Mouse (Mus musculus) heart, postnatal 4 days (tissue): ENCODE measurements around the gene Psmd5. TPM values are rescaled to one million over a fixed set of nuclear protein-coding genes. Genes with fewer than 3 reads are reported as not detected.
"Not testable (repeated sequence)": the region's sequence is repeated elsewhere in the genome, so short reads cannot be mapped to it uniquely, and the experiment has no call there.

Experiments
- DNase-seq: peaks from one replicate; pipeline ENCODE4 v3.0.0; 2021
- total RNA-seq, 2 experiments: library from RNA; stranded (reverse); gene quantifications; 2 replicates each; pipeline ENCODE4 v1.2.3; 2021

The Psmd5 gene
- total RNA-seq, 2 experiments from 2014 or later = 17.1 to 17.7 TPM

DNA sequence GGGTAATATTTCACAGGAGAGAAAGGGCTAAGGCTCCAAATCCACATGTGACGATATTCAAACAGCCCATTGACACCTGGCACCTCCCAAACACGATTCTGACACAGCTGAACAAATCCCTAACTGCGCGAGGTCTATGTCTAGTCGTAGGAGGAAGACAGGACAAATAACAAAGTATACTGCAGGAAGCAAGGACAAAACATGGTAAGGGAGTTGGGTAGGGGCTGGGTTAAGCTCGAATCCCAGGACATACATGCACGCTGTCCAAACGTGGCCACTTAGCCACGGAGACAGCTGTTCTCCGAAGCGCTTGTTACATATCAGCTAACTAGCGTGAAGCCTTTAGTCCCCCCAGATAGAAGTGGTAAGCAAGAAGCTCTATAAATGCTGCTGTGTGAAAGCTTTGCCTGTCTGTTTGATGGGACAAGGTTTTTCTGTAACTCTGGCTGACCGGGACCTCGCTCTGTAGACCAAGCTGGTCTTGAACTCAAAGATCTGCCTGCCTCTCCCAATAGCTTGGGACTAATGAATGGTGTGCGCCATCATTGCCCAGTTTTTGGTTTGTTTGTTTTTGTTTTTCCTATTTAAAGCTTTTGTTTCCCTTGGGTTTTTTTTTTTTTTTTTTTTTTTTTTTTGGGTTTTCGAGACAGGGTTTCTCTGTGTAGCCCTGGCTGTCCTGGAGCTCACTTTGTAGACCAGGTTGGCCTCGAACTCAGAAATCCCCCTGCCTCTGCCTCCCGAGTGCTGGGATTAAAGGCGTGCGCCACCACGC is 48.1 kb downstream of the Psmd5 start:
- DNase-seq = no peak

DNA sequence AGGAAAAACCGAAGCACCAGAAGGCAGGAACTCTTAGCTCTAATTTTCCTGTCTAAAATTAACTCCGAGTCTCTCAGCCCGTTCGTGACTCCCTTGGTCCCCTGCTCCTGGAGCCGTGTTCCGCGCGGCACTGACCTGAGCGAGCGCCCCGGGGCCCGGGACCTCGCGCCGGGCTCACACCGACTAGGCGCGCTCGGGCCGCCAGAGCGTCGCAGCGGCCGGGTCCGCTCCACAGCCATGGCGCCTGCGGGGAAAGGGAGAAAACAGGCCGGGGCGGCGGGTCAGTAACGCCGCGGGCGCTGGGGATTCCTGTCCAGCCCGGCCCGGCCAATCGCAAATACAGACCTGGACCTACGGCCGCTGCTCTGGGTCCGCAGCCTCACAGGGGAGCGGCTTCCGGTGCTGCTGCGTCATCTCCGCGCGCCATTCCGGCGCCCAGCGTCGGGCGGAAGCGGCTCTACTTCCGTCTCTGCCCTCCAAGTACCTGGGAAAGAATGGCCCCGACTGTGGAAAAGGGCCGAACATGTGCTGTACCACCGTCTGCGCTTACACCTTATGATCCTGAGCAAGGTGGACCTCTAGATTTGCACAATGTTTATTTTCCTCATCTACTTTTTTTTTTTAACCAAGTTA is 48.8 kb downstream of the Psmd5 start, which contains the start of gene Fbxw2:
TSS of gene Fbxw2 (minus strand) at position 485 of the 633 bp plus-strand sequence.
- peak; percentile 94 for DNase-seq

DNA sequence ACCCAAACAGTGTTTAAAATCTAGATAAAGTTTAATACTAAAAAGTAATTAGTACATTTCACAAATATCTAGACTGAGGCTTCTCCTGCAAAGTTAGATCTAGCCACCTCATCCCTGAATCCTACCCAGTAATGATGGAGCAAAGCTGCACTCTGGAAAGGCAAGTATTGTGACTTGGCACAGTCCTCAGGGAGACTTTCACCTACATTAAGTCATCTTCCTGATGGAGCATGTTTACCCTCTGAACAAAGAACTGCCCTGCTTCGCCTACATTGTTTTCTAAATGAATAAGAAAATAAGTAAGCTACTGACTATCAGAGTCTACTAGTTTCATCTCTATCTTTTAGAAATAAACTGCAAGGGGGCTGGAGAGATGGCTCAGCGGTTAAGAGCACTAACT is 56.3 kb downstream of the Psmd5 start:
- no peak for DNase-seq

DNA sequence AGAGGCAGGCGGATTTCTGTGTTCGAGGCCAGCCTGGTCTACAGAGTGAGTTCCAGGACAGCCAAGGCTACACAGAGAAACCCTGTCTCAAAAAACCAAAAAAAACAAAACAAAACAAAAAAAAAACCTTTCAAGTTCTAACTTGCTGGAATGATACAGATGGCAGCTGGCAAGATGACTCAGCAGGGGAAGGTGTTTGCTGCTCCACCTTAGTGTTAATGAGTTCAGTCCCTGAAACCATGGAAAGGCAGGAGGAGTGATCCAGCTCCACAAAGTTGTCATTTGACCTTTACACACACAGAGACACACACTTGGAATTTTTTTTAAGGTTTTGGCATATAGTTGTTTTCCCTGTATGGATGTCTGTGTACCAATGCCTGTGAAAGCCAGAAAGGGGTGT is 58.9 kb downstream of the Psmd5 start:
- DNase-seq = not testable (repeated sequence)

DNA sequence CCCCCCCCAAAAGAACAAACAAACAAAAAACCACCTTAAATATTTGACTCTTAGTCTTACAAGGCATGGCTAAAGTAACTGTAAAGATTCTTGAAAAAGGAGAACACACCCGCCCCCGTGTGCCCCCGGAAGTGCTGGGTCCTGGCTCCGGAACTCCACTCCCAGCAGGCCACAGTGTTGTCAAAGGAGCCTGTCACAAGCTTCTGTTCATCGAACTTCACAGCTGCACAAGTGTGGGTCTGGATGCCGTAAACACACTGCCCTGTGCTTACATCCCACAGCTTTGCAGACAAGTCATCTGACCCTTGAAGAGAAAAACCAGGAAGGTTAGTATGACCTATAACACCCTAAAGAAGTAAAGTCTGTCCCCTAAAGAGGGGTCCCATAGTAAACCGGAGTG is 62.1 kb downstream of the Psmd5 start:
- DNase-seq = no peak

DNA sequence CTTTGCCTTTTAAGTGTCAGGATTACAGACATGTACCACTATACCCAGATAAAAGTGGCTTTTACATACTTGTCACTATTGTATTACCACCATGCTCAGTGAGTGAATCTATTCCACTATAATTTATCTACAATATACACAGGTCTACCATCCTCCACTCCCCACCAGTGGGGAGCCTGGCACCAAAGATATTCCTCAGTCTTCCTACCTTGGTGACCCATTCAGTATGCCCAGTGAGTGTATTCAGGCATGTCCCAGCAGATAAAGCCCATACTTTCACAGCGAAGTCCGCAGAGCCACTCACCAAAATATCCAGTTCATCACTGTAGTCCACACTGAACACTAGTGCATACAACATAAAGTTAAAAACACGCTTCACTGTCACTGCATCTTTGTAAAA is 64.0 kb downstream of the Psmd5 start:
- no peak for DNase-seq

DNA sequence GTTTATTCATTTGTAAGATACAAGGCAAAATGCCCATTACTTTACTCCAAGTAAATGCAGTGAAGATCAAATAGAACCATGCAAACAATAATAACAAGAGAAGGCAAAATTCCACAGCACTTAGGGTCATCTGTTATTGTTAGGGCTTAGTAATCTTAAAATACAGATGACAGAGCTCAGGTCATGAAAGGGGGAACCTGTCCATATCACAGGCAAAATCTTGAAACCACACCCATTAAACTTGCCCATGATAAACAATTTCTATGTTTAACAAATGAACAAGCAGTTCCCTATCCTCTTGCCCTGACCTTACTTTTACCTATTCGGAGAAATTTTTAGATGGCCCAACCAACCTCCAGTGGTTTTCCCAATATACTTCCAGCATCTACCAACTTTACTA is 65.2 kb downstream of the Psmd5 start:
- no peak for DNase-seq

DNA sequence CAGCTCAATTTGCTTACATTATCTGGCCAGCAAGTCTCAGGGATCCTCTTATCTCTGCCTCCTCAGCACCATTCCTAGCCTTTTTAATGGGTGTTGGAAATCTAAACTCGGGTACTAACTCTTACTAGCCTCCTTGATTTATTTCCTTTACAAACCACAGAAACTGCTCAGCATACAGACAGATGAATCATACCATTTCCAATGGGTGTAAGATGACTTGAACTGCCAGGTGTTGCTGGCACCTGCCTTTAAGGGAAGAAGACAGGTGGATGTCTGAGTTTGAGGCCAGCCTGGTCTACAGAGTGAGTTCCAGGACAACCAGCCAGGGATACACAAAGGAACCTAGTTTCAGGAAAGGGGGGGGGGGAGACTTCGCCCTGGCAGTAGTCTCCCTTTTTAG is 66.7 kb downstream of the Psmd5 start:
- DNase-seq = no peak

DNA sequence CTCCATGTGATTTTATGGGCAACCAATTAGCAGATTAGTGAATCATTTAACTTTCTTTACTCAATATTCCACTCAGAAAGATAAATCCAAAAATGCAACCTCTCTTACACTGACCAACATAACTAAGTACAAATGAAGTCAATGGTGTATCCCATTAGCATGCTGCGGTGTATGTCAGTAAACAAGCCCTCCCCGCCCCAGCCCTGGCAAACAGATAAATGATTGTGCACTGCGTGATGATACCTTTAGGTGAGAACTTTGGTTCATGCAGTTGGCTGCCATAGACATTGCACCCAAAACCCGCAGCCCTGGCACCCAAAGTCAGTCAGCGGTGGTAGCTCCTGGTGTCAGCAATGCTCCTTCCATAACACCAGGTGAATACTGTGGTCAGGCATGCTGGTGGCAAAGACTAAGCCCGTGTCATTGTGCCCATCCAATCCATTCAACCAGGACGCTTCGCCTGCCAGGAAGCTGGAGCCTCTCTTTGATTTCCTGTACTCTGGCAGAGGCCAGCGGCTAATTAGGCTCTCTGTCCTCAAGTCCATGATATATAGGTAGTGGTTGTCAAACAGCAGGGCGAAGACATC is 69.3 kb downstream of the Psmd5 start:
- DNase-seq = no peak

DNA sequence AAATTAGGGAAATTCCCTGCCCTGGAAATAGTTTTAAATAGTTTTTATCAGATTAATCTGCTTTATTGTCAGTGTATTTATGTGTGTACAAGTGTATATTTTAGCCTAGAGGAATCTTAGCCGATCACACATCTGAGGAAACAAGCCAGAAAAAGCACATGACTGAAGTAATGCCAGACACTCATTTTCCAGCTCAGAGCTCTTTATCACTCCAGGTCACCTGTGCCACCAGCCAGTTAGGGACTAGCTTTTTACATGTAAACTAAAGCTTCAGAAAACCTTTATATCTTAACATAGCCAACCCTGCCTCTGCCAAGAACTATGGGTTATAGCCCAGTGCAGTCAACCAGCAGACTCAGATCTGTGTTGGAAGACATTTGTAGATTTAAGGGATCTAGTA is 70.0 kb downstream of the Psmd5 start:
- DNase-seq = no peak

DNA sequence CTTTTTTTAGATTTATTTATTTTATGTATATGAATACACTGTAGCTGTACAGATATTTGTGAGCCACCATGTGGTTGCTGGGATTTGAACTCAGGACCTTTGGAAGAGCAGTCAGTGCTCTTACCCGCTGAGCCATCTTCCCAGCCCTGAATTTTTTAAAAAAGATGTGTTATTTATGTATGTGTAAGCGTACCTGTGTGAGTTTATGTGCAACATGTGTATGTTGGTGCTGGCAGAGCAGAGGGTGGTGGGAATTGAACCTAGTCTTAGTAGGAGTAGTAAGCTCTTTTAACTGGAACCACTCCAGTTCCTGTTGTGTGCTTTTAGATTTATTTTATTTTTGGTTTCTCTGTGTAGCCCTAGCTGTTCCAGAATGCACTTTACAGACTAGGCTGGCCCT is 70.6 kb downstream of the Psmd5 start:
- no peak for DNase-seq

DNA sequence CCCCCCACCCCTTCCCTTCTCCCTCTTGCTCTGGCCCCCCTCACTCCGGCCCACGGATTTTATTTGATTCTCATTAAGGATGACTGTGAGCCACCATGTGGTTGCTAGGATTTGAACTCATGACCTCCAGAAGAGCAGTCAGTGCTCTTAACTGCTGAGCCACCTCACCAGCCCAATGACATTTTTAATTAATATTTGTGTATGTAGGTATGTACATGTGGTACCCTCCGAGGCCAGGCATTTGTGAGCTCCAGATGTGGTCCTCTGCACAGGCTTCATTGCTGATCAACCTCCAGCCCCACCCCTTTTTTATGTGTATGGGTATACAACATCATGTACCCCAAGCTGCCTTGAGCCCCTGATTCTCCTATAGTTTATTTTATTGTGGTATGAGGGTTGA is 71.0 kb downstream of the Psmd5 start:
- no peak for DNase-seq

DNA sequence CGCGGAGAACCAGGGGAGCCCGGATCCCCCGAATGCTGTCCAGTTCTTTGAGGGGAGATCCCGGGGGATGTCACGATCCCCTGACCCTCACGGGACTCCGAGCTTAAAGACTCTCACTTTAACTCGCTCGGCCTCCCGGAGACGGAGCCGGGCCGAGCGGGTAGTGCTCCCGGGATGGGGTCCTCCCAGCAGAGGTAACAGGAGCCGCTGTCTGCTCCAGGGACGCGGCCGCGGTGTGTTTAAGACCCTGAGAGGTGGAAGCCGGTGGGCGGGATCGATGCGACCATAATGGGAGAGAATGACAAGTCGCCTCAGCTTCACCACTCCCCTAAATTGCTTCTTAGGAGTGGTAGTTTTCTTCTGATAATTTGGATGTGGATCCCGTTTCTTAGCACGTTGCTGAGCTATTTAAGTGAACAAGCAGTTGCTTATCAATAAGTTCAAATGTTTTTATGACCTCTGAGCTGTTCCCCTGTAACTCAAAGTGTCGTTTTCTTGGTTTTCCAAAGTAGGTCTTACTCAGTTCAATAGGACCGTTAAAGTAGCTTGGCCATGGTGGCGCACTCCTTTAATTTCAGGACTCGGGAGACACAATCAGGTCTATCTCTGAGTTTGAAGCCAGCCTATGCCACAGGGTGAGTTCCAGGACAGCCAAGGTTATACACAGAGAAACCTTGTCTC is 72.1 kb downstream of the Psmd5 start:
- peak; percentile 66 for DNase-seq

DNA sequence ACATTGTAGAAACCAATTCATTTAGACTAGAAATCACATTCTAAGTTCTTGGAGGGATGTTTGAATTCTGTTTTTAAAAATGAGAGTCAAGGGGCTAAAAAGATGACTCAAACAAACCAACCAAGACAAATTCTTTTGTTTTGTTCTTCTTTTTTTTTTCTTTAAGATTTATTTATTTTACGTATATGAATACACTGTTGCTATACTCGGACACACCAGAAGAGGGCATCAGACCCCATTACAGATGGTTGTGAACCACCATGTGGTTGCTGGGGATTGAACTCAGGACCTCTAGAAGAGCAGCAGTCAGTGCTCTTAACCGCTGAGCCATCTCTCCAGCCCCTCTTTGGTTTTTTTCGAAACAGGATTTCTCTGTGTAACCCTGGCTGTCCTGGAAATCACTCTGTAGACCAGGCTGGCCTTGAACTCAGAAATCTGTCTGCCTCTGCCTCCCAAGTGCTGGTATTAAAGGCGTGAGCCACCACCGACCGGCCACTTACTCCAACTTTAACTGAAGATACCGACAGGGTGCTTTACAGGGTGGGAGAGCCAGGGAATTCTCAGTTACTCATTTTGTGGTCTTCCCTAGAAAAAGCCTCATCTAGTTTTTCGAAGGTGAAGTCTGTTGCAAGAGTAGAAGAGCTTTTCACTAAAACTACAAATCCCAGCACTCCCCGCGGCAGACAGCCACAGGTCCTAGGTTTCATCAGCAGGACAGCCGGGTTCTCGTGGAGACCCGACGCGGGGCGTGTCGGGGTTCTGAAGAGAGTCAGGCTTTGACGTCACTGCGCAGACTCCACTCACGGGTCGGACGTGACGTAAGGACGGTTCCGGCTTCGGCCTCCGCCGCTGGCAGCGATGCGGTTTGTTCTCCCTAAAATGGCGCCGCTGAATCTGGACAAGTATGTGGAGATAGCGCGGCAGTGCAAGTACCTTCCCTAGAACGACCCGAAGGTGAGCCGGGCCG is 73.0 kb downstream of the Psmd5 start:
- DNase-seq = peak; percentile 97

DNA sequence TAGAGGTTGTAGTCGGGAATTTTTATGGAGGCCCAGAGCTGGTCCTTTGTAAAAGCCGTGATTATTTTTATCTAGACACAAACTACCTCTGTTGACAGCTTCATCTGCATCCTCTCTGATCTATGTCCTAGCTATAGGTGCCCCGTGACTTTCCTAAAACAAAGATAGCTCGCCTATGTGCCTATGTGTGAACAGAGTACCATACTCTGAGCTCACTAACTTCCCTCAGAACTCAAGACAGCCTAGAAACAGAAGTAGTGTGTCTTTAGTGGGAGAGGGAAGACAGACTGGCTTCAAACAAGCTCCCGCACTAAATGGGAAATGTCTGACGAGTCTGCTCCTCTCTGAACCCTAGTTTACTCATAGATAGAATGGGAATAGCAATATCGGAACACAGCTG is 74.4 kb downstream of the Psmd5 start:
- no peak for DNase-seq

Other genes with a start within 250 kb of the Psmd5 start
- gene Gapvd1, start 119.7 kb downstream of the Psmd5 start, total RNA-seq = 10 to 100 TPM; 53.5 to 59.8 TPM
- gene Hspa5, start 103.0 kb downstream of the Psmd5 start, total RNA-seq = 100 to 1,000 TPM; 417 to 448 TPM
- 10 to 100 TPM; 16.2 to 18.4 TPM for gene Rabepk, start 75.1 kb downstream of the Psmd5 start, total RNA-seq
- 10 to 100 TPM; 56.9 to 61.8 TPM for gene Fbxw2, start 48.7 kb downstream of the Psmd5 start, total RNA-seq
- not detected for gene Gm34653, start 42.0 kb downstream of the Psmd5 start, total RNA-seq
- gene Cutal, start 572 bp downstream of the Psmd5 start, total RNA-seq = under 1 TPM; 0.41 to 0.90 TPM
- 1 to 10 TPM; 6.2 to 6.6 TPM for gene Phf19, start 39.1 kb upstream of the Psmd5 start, total RNA-seq
- 1 to 10 TPM in 1 of 2 experiments, under 1 TPM in 1; 0.41 to 1.7 TPM for gene Traf1, start 86.8 kb upstream of the Psmd5 start, total RNA-seq
- under 1 TPM in 1 of 2 experiments, not detected in 1; 0.07 TPM for gene Hc, start 186.5 kb upstream of the Psmd5 start, total RNA-seq
- gene AI182371, start 226.6 kb upstream of the Psmd5 start, total RNA-seq = under 1 TPM; 0.16 to 0.21 TPM
- gene Cntrl, start 234.5 kb upstream of the Psmd5 start, total RNA-seq = 10 to 100 TPM; 14.5 to 14.8 TPM